Mouse (Mus musculus): ENCODE measurements around the gene Rnf220. TPM values are rescaled to one million over a fixed set of nuclear protein-coding genes. Genes with fewer than 3 reads are reported as not detected.

Rnf220 gene
- polyA plus RNA-seq, 1 experiment from 2014 or later: 124 TPM

DNA sequence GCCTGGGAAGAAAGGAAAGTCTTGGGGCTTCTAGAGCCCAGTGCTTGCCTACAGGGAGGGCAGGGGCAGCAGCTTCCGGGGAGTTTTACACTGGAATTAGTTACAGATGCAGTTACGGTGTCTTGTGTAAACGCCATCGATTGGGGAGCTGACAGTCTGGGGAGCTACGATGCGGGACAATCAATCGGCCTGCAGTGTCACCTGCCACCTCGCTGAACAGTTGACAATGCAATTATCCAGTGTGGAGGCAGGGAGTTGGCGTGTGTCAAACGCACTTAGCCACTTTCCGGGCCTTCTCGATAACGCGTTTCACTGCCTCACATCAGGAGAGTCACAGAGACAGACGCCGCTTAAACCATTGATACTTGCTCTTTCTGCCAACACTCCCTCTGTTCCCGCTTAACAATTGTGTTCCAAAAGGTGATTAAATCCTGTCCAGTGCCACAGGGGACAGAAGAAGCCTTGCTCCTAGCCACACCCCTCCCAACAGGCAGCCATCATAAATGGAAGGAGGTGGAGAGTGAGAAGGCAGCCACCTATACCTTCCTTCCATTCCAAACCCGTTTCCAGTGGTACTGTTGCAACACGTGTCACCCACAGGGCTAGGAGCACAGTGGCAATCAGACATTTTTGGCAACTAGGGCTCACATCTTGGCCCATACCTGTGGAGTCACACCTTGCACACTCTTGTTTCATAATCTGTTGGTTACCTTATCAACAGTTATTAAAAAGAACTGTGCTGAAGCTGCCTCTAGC is 215.6 kb downstream of the Rnf220 start:
- peaks cover 79% of the 10 kb centered on the region for H3K36me3 ChIP-seq
- H3K9ac ChIP-seq (replicated peaks): no peak overlapping the region; the same call in 1 of the 2 replicates

GRCm38 (mm10) chr4:117280397-117280930 is 216.4 kb downstream of the Rnf220 start:
- H3K27me3 ChIP-seq: peaks cover 54% of the 10 kb centered on the region
- H3K36me3 ChIP-seq: peaks cover 79% of the 10 kb centered on the region
- ATAC-seq: no peak
- H3K4me1 ChIP-seq (replicated peaks): peaks cover 67% of the 10 kb centered on the region
- no peaks in the 10 kb centered on the region for H3K9me3 ChIP-seq
- 91% methylated on average over 8 of the region's 8 CpGs for WGBS
- H3K4me3 ChIP-seq (replicated peaks): no peak overlapping the region
- no peak overlapping the region for H3K4me2 ChIP-seq (replicated peaks)
- no peak overlapping the region; the same call in 1 of the 2 replicates for H3K9ac ChIP-seq (replicated peaks)
- no peak overlapping the region for H3K27ac ChIP-seq

More for the DNA sequence above, 215.6 kb downstream of the Rnf220 start:
- WGBS: 56% methylated on average over 19 of the region's 19 CpGs
- peaks cover 75% of the 10 kb centered on the region for H3K4me1 ChIP-seq (replicated peaks)
- no peak overlapping the region for H3K4me3 ChIP-seq (replicated peaks)
- peak overlapping the region; percentile 45 for H3K27ac ChIP-seq
- H3K9me3 ChIP-seq: no peaks in the 10 kb centered on the region
- H3K27me3 ChIP-seq: peaks cover 51% of the 10 kb centered on the region
- ATAC-seq: no peak
- H3K4me2 ChIP-seq (replicated peaks): no peak overlapping the region

DNA sequence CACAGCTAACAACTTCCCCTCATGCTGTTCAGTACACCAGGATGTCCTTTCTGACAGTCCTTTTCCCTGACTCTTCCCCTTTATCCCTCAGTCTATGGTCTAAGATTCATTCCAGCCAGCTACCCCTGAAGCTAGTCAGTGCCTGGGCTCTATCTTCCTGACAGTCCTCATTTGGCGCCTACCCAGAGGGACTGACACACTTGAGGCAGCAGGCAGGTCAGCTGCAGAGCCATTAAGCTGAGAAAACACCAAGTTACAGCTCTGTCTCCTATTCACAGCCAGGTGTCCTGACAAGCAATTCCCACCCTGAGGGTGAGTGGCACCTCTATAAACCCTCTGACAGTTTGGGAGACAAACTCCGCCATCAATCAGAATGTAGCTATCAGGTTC is 217.6 kb downstream of the Rnf220 start:
- Histone ChIP-seq H3K4me3 (replicated peaks) (no peak overlapping the region), H3K9ac (replicated peaks) (no peak overlapping the region), H3K27ac (no peak overlapping the region), H3K27me3 (peaks cover 59% of the 10 kb centered on the region), H3K36me3 (peaks cover 79% of the 10 kb centered on the region), H3K9me3 (peaks cover 5% of the 10 kb centered on the region; the same call in 1 of the 2 replicates), H3K4me2 (replicated peaks) (no peak overlapping the region), H3K4me1 (replicated peaks) (peaks cover 55% of the 10 kb centered on the region)
- no peak for ATAC-seq
- 80% methylated on average over 2 of the region's 2 CpGs for WGBS

- peak overlapping the region; percentile 2; the same call in 1 of the 2 replicates for H3K27ac ChIP-seq
- no peak overlapping the region for H3K9ac ChIP-seq (replicated peaks)
- peaks cover 59% of the 10 kb centered on the region for H3K27me3 ChIP-seq
- ATAC-seq: no peak
- peaks cover 49% of the 10 kb centered on the region for H3K4me1 ChIP-seq (replicated peaks)
- no peak overlapping the region for H3K4me3 ChIP-seq (replicated peaks)
- peaks cover 10% of the 10 kb centered on the region; the same call in 1 of the 2 replicates for H3K9me3 ChIP-seq
- no peak overlapping the region for H3K4me2 ChIP-seq (replicated peaks)
- WGBS: 57% methylated on average over 10 of the region's 10 CpGs
- peaks cover 80% of the 10 kb centered on the region for H3K36me3 ChIP-seq
Observed at GRCm38 (mm10) chr4:117278381-117279252, 218.2 kb downstream of the Rnf220 start.

- Histone ChIP-seq H3K4me3 (replicated peaks) (no peak overlapping the region), H3K27me3 (peaks cover 59% of the 10 kb centered on the region), H3K9ac (replicated peaks) (no peak overlapping the region), H3K4me1 (replicated peaks) (peaks cover 48% of the 10 kb centered on the region), H3K27ac (no peak overlapping the region), H3K36me3 (peaks cover 88% of the 10 kb centered on the region), H3K4me2 (replicated peaks) (no peak overlapping the region), H3K9me3 (peaks cover 10% of the 10 kb centered on the region; the same call in 1 of the 2 replicates)
- 91% methylated on average over 7 of the region's 7 CpGs for WGBS
- no peak for ATAC-seq
Observed at GRCm38 (mm10) chr4:117277687-117278086, 219.2 kb downstream of the Rnf220 start.

- Histone ChIP-seq H3K4me3 (replicated peaks) (no peak overlapping the region), H3K27me3 (peaks cover 56% of the 10 kb centered on the region), H3K27ac (no peak overlapping the region), H3K9me3 (peaks cover 10% of the 10 kb centered on the region; the same call in 1 of the 2 replicates), H3K36me3 (peaks cover 89% of the 10 kb centered on the region), H3K9ac (replicated peaks) (no peak overlapping the region), H3K4me2 (replicated peaks) (no peak overlapping the region), H3K4me1 (replicated peaks) (peaks cover 48% of the 10 kb centered on the region)
- WGBS: 91% methylated on average over 13 of the region's 13 CpGs
- no peak for ATAC-seq
Observed at GRCm38 (mm10) chr4:117277021-117277420, 219.8 kb downstream of the Rnf220 start.

DNA sequence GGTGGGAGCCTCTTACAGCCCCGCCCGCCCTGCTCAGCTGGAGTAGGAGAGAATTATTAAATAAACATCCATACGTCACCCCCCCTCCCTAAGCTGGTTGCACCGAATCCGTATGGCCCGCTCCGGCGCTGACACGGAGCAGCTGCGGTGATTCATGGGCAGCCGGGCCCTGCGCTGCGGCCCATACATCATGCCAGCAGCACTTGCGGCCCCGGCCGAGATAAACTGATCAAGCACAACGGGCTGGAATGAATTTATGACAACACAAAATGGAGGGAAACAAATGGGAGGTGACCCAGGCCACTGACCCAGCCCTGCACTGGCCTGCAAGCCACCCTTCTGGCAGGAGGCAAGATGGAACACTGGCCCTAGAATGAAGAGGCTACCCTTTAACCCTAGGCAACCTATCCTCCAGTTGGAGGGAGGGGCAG is 220.6 kb downstream of the Rnf220 start:
- H3K4me1 ChIP-seq (replicated peaks): peaks cover 47% of the 10 kb centered on the region
- peaks cover 94% of the 10 kb centered on the region for H3K36me3 ChIP-seq
- H3K9me3 ChIP-seq: peaks cover 10% of the 10 kb centered on the region; the same call in 1 of the 2 replicates

DNA sequence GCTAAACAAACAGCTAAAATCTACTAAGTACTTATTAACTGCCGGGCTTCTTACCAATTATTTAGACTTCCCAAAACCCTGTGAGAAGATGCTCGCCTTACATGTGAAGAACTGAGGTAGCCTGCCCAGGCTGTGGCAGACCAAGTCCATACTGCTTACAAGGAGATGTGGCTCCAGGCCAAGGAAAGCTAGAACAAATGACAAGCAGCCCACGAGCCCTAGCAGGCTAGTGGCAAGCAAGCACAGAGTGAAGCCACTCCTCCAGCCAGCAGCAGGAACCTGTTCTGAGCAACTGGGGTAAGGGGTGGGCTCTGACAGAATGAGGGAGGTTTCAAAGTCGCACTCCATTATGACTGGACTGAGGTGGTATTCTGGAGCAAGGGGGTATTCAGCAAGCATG is 222.1 kb downstream of the Rnf220 start:
- Histone ChIP-seq H3K27ac (no peak overlapping the region), H3K4me1 (replicated peaks) (peaks cover 40% of the 10 kb centered on the region), H3K4me3 (replicated peaks) (no peak overlapping the region), H3K9me3 (peaks cover 10% of the 10 kb centered on the region; the same call in 1 of the 2 replicates), H3K36me3 (peaks cover 82% of the 10 kb centered on the region), H3K9ac (replicated peaks) (no peak overlapping the region), H3K4me2 (replicated peaks) (no peak overlapping the region), H3K27me3 (peaks cover 64% of the 10 kb centered on the region)
- ATAC-seq: no peak
- WGBS: 94% methylated on average over 4 of the region's 4 CpGs

More for the DNA sequence above, 220.6 kb downstream of the Rnf220 start:
- Histone ChIP-seq H3K27me3 (peaks cover 58% of the 10 kb centered on the region), H3K4me3 (replicated peaks) (no peak overlapping the region), H3K9ac (replicated peaks) (no peak overlapping the region), H3K4me2 (replicated peaks) (no peak overlapping the region), H3K27ac (no peak overlapping the region)
- no peak for ATAC-seq
- 96% methylated on average over 17 of the region's 17 CpGs for WGBS

GRCm38 (mm10) chr4:117272459-117272858 is 224.4 kb downstream of the Rnf220 start:
- WGBS: 3% methylated on average over 12 of the region's 12 CpGs
- peak overlapping the region; percentile 82 for H3K27ac ChIP-seq
- H3K9me3 ChIP-seq: peaks cover 10% of the 10 kb centered on the region; the same call in 1 of the 2 replicates
- peaks cover 74% of the 10 kb centered on the region for H3K27me3 ChIP-seq
- H3K36me3 ChIP-seq: peaks cover 61% of the 10 kb centered on the region
- H3K9ac ChIP-seq (replicated peaks): 0 out of 2 replicates have a peak overlapping the region, but pooled peaks have one; percentile 36
- ATAC-seq: peak; percentile 85
- peaks cover 25% of the 10 kb centered on the region for H3K4me1 ChIP-seq (replicated peaks)
- H3K4me2 ChIP-seq (replicated peaks): no peak overlapping the region
- H3K4me3 ChIP-seq (replicated peaks): no peak overlapping the region

DNA sequence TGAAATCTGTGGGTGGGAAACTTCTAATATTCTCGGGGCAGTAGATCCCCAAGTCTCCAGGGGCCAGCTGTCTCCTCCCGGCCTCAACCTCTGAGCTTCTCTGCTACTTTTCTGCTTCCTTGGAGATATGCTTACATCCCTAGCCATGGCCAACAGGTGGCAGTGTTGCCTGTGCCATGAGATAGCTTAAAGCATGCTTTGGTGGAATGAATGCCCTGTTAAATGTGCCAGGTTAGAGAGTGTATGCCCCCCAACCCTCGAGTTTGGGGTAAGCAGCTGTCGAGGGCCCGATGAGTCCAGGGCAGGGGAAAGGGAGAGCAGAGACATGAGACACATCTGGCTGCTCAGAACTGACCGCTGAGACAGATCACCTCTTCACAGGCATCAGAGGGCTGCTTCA is 226.6 kb downstream of the Rnf220 start:
- peaks cover 25% of the 10 kb centered on the region for H3K4me1 ChIP-seq (replicated peaks)
- peaks cover 10% of the 10 kb centered on the region; the same call in 1 of the 2 replicates for H3K9me3 ChIP-seq
- no peak overlapping the region for H3K4me2 ChIP-seq (replicated peaks)
- peaks cover 39% of the 10 kb centered on the region for H3K36me3 ChIP-seq
- peak; percentile 1; the same call in 1 of the 2 replicates for ATAC-seq
- no peak overlapping the region for H3K9ac ChIP-seq (replicated peaks)
- peaks cover 68% of the 10 kb centered on the region for H3K27me3 ChIP-seq
- 12% methylated on average over 6 of the region's 6 CpGs for WGBS
- H3K4me3 ChIP-seq (replicated peaks): no peak overlapping the region
- no peak overlapping the region for H3K27ac ChIP-seq

- H3K27me3 ChIP-seq: peaks cover 64% of the 10 kb centered on the region
- H3K4me3 ChIP-seq (replicated peaks): no peak overlapping the region
- H3K9me3 ChIP-seq: no peaks in the 10 kb centered on the region
- H3K36me3 ChIP-seq: peaks cover 17% of the 10 kb centered on the region
- H3K9ac ChIP-seq (replicated peaks): no peak overlapping the region
- peaks cover 19% of the 10 kb centered on the region for H3K4me1 ChIP-seq (replicated peaks)
- no peak for ATAC-seq
- no peak overlapping the region for H3K4me2 ChIP-seq (replicated peaks)
- no peak overlapping the region for H3K27ac ChIP-seq
- WGBS: 92% methylated on average over 25 of the region's 25 CpGs
Observed at GRCm38 (mm10) chr4:117267831-117268437, 228.9 kb downstream of the Rnf220 start.
